Mouse (Mus musculus) kidney, postnatal 25 days (tissue): ENCODE results near the gene Tprn.

ENCODE experiments used
- DNase-seq, 2 experiments: peaks; one replicate each; pipeline ENCODE4 v3.0.0; 2021; ENCODE audit warnings: mixed read lengths in 2 of 2

Tprn gene

DNA sequence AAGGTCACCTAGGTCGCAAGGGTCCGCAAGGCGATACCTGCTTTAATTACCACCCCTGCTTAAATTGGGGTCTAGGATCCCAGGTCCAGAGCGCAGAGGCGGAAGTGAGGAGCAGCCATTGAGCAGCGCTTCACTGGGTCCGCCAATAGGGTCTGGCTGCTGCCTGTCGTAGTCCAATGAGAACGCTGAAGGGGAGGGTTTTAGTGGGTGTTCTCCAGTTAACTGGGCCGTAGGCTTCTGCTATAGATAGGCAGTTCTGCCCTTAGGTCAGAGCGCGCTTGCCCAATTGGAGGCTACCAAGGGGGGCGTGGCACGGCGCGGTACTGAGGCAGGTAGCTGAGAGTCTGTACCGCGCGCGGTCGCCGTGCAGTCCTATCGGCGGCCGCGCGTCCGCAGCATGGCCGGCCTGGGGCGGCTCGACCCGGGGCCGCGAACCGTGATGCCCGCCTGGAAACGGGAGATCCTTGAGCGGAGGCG is at the start of gene Tprn:
Gene Tprn (plus strand): TSS at position 328 of the 477 bp plus-strand sequence.
- DNase-seq: peak; percentile 98 to 99

- DNase-seq: peak in 1 of 2 experiments; percentile 32
These were observed 49.1 kb upstream of the Tprn start for GRCm38 (mm10) chr2:25213266-25213865.

GRCm38 (mm10) chr2:25214444-25214843 is 48.0 kb upstream of the Tprn start, which contains the start of gene Stpg3:
TSS of gene Stpg3 (minus strand) at chr2:25214637.
- peak; percentile 55 to 84 for DNase-seq

DNA sequence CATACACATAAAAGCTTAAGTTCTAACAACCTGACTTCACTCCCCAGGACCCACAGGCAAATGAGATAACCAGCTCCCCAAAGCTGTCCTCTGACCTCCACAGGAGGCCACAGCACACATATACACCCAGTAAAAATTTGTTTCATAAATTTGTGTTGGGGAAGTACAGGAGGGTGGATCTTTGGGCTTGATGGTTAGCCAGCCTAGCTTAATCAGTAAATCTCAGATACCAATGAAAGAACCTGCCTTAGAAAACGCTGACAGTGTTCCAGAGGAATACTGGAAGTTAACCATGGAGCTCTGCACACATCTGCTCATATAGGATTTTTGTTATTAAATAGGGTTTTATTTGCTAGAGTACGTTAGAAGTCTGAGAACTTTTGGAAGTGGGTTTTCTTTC is 44.8 kb upstream of the Tprn start:
- DNase-seq: no peak

DNA sequence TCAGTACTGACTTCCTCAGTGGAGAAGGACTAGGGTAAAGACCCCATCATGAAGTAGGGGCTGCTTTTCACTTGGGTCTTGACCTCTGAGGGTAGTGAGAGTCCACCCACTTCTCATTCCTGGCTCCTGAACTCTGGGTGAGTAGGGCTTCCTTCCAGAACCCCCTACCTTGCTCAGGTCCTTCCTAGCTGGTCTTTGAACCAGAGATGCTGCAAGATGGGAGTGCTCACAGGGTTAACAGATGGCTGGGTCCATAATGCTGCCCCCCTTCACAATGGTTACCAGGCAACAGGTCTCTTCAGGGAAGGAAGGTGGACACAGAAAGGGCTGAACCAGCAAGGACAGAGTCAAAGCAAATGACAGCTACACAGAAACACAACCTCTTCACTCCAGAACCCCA is 44.0 kb upstream of the Tprn start, which contains the start of gene Fam166a:
Gene Fam166a (plus strand): TSS at position 301 of the 400 bp plus-strand sequence.
- no peak for DNase-seq

DNA sequence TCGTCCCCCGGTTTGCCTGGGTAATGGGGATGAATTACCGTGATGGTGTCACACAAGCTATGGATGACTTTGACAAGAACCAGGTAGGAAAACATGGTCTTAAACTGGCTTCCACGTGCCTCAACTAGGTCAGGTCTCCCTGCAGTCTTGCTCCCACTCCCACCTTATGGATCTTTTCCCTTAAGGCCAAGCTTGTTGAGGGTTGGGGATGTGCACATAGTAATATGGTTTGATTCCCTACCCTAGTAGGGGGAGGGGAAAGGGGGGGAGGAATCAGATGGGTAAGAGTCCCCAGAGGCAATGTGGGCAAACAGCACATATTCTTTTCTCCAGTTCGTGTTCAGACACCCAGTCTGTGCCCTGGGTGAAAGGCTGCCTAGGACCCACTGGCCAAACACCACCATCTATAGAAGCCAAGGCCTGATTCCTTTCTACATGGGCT is 41.1 kb upstream of the Tprn start:
- no peak for DNase-seq

DNA sequence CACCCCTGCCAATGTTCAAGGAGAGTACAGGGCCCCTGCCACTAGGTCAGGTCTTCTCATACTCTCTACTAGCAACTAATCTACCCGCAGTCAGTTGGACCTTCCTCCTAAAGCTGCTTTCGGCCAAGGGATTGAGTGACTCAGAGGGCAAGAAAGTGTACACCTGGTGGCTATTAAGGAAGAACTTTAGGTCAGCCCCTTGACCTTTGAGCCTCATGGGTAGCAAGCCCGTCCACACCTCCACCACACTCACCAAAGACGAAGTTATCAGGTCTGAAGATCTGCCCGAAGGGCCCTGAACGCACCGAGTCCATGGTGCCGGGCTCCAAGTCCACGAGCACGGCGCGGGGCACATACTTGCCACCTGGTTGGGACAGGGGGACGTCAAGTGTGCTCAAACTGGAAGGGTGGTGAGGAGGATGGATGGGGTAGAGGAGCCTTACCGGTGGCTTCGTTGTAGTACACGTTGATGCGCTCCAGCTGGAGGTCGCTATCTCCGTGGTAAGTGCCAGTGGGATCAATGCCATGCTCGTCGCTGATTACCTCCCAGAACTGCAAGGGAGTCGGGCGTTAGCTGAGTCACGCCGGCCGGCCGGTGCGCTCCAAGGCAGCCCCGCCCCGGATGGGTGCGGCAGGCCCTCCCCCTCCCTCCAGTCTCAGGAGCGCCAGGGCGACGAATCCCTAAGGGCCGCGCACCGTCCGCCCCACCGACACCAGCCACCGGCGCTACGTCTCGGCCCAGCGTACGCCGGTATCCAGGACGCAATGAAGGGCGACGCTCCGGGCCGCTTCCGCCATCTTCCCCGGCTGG is 38.5 kb upstream of the Tprn start:
- DNase-seq: peak; percentile 81 to 94

- no peak for DNase-seq
These were observed 38.0 kb upstream of the Tprn start, which contains the start of gene Tubb4b for GRCm38 (mm10) chr2:25224492-25224765. TSS of gene Tubb4b (minus strand) at chr2:25224702.

GRCm38 (mm10) chr2:25224766-25225752 is 37.4 kb upstream of the Tprn start:
- DNase-seq: peak; percentile 98 to 100

GRCm38 (mm10) chr2:25225811-25226379 is 36.5 kb upstream of the Tprn start:
- DNase-seq: no peak

GRCm38 (mm10) chr2:25226864-25227263 is 35.6 kb upstream of the Tprn start:
- peak in 1 of 2 experiments; percentile 43 for DNase-seq

DNA sequence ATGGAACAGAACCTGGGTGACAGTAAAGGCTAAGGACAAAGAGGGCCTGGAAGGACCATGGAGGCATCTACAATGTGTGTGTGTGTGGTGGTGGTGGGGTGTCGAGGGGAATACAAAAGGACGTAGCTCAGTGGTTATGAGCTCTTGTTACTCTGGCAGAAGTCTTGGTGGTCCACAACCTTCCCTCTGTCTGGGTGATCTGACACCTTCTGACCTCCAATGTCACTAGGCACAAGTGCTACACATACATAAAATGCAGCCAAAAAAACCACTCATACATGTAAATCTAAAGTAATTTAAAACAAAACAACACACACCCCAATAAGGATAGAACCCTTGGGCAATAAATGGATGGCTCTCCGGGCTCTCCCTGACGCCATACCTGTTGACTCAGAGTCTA is 35.0 kb upstream of the Tprn start:
- no peak for DNase-seq

GRCm38 (mm10) chr2:25228431-25228889 is 34.0 kb upstream of the Tprn start:
- DNase-seq: peak; percentile 93 to 95

DNA sequence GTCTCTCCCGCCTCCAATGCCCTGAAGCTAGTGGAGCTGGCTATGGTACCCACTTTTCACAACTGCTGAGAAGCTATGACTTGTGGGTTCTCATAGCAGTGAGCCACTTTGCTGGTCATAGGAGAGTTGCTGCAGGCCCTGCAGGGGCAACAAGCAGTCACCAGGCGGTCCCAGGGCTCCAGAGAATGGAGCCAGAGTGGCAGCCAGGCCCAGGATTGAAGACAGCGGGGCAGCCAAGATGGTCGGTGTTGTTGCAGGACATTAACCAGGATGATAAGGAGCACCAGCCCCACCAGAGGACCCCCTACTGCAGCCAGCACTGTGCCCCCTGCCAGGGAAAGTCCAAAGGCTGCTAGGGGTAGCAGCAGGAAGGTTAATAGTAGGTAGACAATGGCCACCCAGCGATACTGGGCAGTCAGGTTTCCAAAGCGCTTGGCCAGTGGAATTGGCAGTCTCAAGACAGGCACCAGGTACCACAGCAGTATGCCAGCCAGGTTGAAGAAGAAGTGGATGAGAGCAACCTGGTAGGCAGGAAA is 33.4 kb upstream of the Tprn start:
- no peak for DNase-seq

DNA sequence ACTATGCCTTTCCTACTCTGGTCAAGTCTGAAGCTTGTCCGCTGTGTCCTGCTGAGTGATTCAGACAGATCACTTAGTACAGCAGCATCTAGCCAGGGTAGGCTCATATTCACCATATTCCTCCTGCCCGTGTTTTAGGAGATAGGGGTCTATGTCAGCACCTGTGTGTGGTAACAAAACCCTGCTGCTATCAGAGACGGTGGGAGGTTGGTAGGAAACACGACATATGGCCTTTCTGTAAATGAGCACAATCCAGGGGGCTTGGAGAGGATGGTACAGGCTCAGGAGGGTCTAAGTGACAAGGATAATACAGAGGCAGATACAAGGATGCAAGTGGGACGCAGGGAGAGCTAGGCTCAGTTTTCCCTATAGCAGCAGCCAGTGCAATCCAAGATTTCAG is 32.8 kb upstream of the Tprn start:
- no peak for DNase-seq

GRCm38 (mm10) chr2:25230581-25230980 is 31.8 kb upstream of the Tprn start:
- peak in 1 of 2 experiments; percentile 34 for DNase-seq

DNA sequence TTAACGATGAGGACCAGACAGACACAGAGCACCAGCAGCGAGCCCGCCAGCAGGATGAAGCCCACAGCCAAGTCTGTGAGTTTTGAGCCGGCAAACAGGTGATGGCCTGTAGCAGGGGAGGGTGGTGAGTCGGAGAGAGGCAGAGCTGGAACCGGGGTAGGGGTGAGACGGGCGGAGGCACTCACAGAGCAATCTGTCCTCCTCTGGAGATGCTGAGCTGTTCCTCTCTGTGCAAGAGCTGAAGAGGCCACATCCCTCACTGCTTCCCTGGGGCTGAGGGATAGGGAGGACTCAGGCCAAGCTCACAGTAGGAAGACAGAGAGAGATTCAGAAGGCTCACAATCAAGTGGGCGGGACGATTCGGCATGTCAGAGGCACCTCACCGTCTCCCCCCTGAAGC is 31.4 kb upstream of the Tprn start:
- DNase-seq: peak in 1 of 2 experiments; percentile 29

DNA sequence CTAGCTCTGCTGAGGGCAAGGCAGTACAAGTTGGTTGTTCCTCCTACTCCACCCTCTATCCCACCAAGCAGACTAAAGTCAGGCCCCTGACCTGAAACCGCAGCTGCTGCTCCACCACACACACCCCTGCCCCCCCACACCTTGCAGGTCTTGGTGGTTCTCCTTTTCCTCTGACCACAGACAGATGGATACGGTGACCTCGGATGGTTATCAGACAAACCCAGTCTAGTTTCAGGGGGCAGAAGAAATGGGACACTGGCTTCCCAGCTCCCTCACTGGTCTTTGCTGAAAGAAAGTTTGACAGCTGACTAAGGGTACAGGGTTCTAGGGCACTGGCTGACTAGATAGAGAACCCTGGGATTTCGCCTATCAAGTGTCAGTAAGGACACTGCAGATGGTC is 29.0 kb upstream of the Tprn start:
- DNase-seq: peak in 1 of 2 experiments; percentile 40

- DNase-seq: peak; percentile 61 to 81
These were observed 28.4 kb upstream of the Tprn start, which contains the start of gene Slc34a3 for GRCm38 (mm10) chr2:25234050-25234449. TSS of gene Slc34a3 (minus strand) at chr2:25234364.

DNA sequence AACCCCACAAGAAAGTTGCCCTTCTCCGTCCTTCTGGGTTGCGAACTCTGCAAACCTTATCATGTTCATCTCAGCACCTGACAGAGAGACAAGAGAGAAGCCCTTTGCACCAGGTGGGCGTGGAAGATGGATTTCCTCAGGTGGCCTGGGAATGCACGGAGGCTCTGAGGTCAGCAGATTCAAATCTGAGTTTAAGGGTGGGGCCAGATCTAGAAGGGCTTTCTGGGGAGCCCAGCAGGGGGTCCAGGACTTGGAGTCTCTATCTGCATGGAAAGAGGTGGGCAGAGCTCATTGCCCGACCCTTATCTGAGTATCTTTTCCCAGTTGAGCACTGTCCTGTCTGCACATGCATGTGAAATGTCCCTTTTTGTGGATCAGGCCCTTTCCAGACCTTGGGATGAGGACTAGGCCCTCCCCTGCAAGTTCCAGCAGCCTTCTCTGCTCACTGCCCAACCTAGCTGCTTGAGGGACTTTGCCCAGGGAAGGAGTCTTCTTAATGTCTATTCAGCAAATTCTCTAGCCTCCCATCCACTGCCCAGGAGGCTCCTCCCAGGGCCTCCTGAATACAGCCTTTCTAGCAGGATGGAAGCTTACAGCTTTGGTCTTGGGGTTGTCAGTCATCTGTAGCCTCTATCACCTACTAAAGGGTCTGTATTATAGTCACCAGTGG is 27.7 kb upstream of the Tprn start:
- peak; percentile 56 to 85 for DNase-seq

DNA sequence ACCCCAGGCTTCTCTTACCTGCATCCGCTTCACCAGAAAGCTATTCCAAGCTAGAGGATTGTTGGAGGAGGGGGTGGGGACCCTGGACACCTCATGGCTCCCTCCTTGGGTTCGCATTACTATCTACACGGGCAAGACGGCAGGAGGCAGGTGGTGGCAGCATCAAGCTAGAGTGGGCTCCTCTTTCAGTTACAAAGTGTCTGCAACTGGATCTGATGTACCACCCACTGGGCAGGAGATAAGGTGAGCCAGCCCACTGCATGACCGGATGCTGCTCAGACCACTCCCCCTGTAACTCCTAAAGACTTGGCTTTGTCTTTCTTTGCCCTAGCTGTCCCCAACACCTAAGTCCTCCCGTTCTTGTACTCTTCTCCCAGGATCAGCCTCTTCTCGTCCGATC is 25.8 kb upstream of the Tprn start, which contains the start of gene Rnf224:
Gene Rnf224 (minus strand): TSS at position 174 of the 400 bp plus-strand sequence.
- peak in 1 of 2 experiments; percentile 29 for DNase-seq
